Mouse (Mus musculus) testis, adult 2 months (tissue): ENCODE data around the gene Cabp1. TPM values are rescaled to one million over a fixed set of nuclear protein-coding genes. Genes with fewer than 3 reads are reported as not detected.
"Not testable (repeated sequence)": the region's sequence is repeated elsewhere in the genome, so short reads cannot be mapped to it uniquely, and the experiment has no call there.

Experiments used
- H3K27ac ChIP-seq: fragments of 200-500 bp; 2 replicates; pipeline ENCODE4 v1.5.1; 2012; ENCODE audit warnings: low read depth, low read length; ENCODE audit not compliant: control insufficient read depth, insufficient read depth
- H3K27me3 ChIP-seq: fragments of 200-500 bp; 2 replicates; pipeline ENCODE4 v1.6.1; 2012; ENCODE audit warnings: mild to moderate bottlenecking, low read length, moderate library complexity; ENCODE audit not compliant: control insufficient read depth, insufficient read depth
- H3K36me3 ChIP-seq: fragments of 200-500 bp; 2 replicates; pipeline ENCODE4 v1.6.1; 2012; ENCODE audit warnings: mild to moderate bottlenecking, low read length; ENCODE audit not compliant: control insufficient read depth, insufficient read depth
- H3K4me1 ChIP-seq: fragments of 200-500 bp; 2 replicates; pipeline ENCODE4 v1.6.1; 2012; ENCODE audit warnings: low read length; ENCODE audit not compliant: control insufficient read depth, insufficient read depth
- H3K4me3 ChIP-seq: fragments of 200-500 bp; 2 replicates; pipeline ENCODE4 v1.5.1; 2012; ENCODE audit warnings: low read depth, mild to moderate bottlenecking, low read length, moderate library complexity, mixed read lengths; ENCODE audit not compliant: control insufficient read depth
- CTCF ChIP-seq: fragments of 200-500 bp; IDR thresholded peaks from 2 replicates; pipeline ENCODE4 v1.5.1; 2012; ENCODE audit warnings: low read depth, mild to moderate bottlenecking, inconsistent platforms, low read length, moderate library complexity; ENCODE audit not compliant: control insufficient read depth, insufficient read depth, insufficient replicate concordance
- POLR2A ChIP-seq: fragments of 200-500 bp; IDR thresholded peaks from 2 replicates; pipeline ENCODE4 v1.6.1; 2012; ENCODE audit warnings: low read depth, mild to moderate bottlenecking, inconsistent platforms, low read length, moderate library complexity; ENCODE audit not compliant: control insufficient read depth
- polyA plus RNA-seq: library from polyadenylated mRNA; depleted of rRNA; stranded (reverse); fragments of >200 nt; gene quantifications from 2 replicates; pipeline ENCODE4 v1.2.3, GENCODE M21; 2012

Cabp1 gene
- polyA plus RNA-seq, 1 experiment = 9.1 TPM

- no peaks in the 10 kb centered on the region for H3K27me3 ChIP-seq
- H3K4me3 ChIP-seq = no peak overlapping the region
- H3K27ac ChIP-seq = no peak overlapping the region
- H3K36me3 ChIP-seq = peaks cover 1% of the 10 kb centered on the region
- H3K4me1 ChIP-seq = peaks cover 16% of the 10 kb centered on the region
- TF ChIP-seq CTCF (no peak), POLR2A (no peak)
These were observed 42.7 kb downstream of the Cabp1 start for GRCm38 (mm10) chr5:115151457-115151856.

- H3K27me3 ChIP-seq = no peaks in the 10 kb centered on the region
- no peak for TF ChIP-seq CTCF
- no peak for TF ChIP-seq POLR2A
- peaks cover 1% of the 10 kb centered on the region for H3K36me3 ChIP-seq
- no peak overlapping the region for H3K4me3 ChIP-seq
- H3K4me1 ChIP-seq = peaks cover 15% of the 10 kb centered on the region
- no peak overlapping the region for H3K27ac ChIP-seq
These were observed 43.2 kb downstream of the Cabp1 start for GRCm38 (mm10) chr5:115150991-115151390.

GRCm38 (mm10) chr5:115149675-115150459, 44.3 kb downstream of the Cabp1 start:
- peaks cover 1% of the 10 kb centered on the region for H3K36me3 ChIP-seq
- no peak for TF ChIP-seq CTCF
- TF ChIP-seq POLR2A = no peak

GRCm38 (mm10) chr5:115148872-115149271, 45.3 kb downstream of the Cabp1 start:
- H3K4me1 ChIP-seq, H3K27me3 ChIP-seq, H3K27ac ChIP-seq, H3K36me3 ChIP-seq, H3K4me3 ChIP-seq: not testable (repeated sequence)

More at GRCm38 (mm10) chr5:115149675-115150459, 44.3 kb downstream of the Cabp1 start:
- H3K4me3 ChIP-seq = no peak overlapping the region
- H3K27me3 ChIP-seq = no peaks in the 10 kb centered on the region
- H3K4me1 ChIP-seq = peaks cover 5% of the 10 kb centered on the region; the same call in 1 of the 2 replicates
- no peak overlapping the region for H3K27ac ChIP-seq

- no peaks in the 10 kb centered on the region for H3K27me3 ChIP-seq
- no peak overlapping the region for H3K4me3 ChIP-seq
- peaks cover 2% of the 10 kb centered on the region; the same call in 1 of the 2 replicates for H3K4me1 ChIP-seq
- TF ChIP-seq POLR2A (no peak), CTCF (no peak)
- H3K27ac ChIP-seq = no peak overlapping the region
- H3K36me3 ChIP-seq = peaks cover 1% of the 10 kb centered on the region
These were observed 45.8 kb downstream of the Cabp1 start for GRCm38 (mm10) chr5:115148378-115148777.

- Histone ChIP-seq H3K4me1 (no peaks in the 10 kb centered on the region), H3K4me3 (no peak overlapping the region), H3K36me3 (peaks cover 1% of the 10 kb centered on the region), H3K27ac (no peak overlapping the region), H3K27me3 (no peaks in the 10 kb centered on the region)
- TF ChIP-seq POLR2A (no peak), CTCF (no peak)
These were observed 46.8 kb downstream of the Cabp1 start for GRCm38 (mm10) chr5:115147388-115147787.

- no peak overlapping the region for H3K4me3 ChIP-seq
- H3K4me1 ChIP-seq = no peaks in the 10 kb centered on the region
- peaks cover 1% of the 10 kb centered on the region for H3K36me3 ChIP-seq
- TF ChIP-seq POLR2A (no peak), CTCF (no peak)
- H3K27me3 ChIP-seq = no peaks in the 10 kb centered on the region
- no peak overlapping the region for H3K27ac ChIP-seq
These were observed 47.4 kb downstream of the Cabp1 start for GRCm38 (mm10) chr5:115146747-115147130.
